Mouse (Mus musculus): Measurements from ENCODE around the gene Emc7. TPM values are rescaled to one million over a fixed set of nuclear protein-coding genes. Genes with fewer than 3 reads are reported as not detected.

Emc7 gene
- total and polyA plus RNA-seq, 2 experiments from 2014 or later, result 18.4 to 27.0 TPM

DNA sequence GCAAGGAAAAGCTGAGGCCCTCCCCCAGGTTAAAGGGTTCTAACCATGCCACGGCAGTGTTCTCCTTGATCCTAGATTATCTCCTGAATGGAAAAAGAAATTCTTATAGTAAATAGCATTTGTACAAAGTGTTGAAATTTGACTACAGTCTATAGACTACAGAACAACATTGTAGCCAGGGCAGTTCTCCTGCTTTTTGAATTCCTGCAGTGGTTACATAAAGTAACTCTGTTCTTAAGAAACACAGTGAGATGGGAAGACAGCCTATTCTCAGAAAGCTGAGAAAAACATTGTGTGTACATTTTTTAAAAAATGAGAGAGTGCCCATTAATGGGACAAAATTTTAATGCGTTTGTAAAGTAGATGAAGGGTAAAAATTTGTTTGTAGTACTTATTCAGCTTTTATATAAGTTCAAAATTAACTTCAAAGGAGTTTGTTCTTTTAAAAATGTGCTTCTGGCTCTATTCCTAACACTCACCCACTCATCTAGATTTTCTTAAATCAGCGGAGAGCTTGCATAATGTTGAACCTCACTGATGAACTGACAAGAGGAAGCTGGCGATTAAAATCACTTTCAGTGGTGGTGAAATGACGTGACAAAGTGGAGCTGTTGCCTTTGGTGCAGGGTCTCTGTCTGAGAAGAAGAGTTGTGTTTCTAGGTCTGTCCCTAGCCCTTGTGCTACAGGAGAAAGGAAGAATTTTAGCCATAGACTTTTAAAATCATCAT lies 20.4 kb downstream of the Emc7 start:
- no peak overlapping the region for H3K4me3 ChIP-seq (ENCODE audit: low read depth, low read length)
- H3K9me3 ChIP-seq (ENCODE audit: low read length), result no peaks in the 10 kb centered on the region
- DNase-seq, result no peak
- ATAC-seq, result no peak
- no peak overlapping the region for H3K4me2 ChIP-seq (ENCODE audit: low read depth)
- H3K27me3 ChIP-seq (ENCODE audit: insufficient read depth, low read length), result no peaks in the 10 kb centered on the region
- H3K4me1 ChIP-seq (ENCODE audit: insufficient read depth), result no peaks in the 10 kb centered on the region
- H3K27ac ChIP-seq (ENCODE audit: low read depth, low read length), result no peak overlapping the region
- 0 out of 2 replicates have a peak, but pooled peaks cover 3% of the 10 kb centered on the region for H3K36me3 ChIP-seq (ENCODE audit: insufficient read depth)
- no peak overlapping the region for H3K9ac ChIP-seq
- TF ChIP-seq CTCF (IDR thresholded peaks at IDR 0.05; ENCODE audit: low read depth), result no peak
- WGBS, result 75% methylated on average over 5 of the region's 5 CpGs

- WGBS, result 85% methylated on average over 6 of the region's 6 CpGs
- TF ChIP-seq CTCF (IDR thresholded peaks at IDR 0.05; ENCODE audit: low read depth), result no peak
- no peak for ATAC-seq
Observed at GRCm38 (mm10) chr2:112476554-112476953, 21.8 kb downstream of the Emc7 start.

GRCm38 (mm10) chr2:112480669-112481068 lies 25.9 kb downstream of the Emc7 start, which contains the start of gene Chrm5:
Chrm5 (minus strand) TSS chr2:112480769.
- Histone ChIP-seq H3K27me3 (ENCODE audit: insufficient read depth, low read length) (no peaks in the 10 kb centered on the region), H3K36me3 (ENCODE audit: insufficient read depth) (no peaks in the 10 kb centered on the region), H3K9me3 (ENCODE audit: low read length) (no peaks in the 10 kb centered on the region), H3K4me1 (ENCODE audit: insufficient read depth) (no peaks in the 10 kb centered on the region), H3K9ac (no peak within 1 kb of the TSS), H3K4me2 (ENCODE audit: low read depth) (no peak within 1 kb of the TSS), H3K4me3 (ENCODE audit: low read depth, low read length) (no peak within 1 kb of the TSS), H3K27ac (ENCODE audit: low read depth, low read length) (no peak within 1 kb of the TSS)
- ATAC-seq (no peak), DNase-seq (no peak)
- TF ChIP-seq CTCF (IDR thresholded peaks at IDR 0.05; ENCODE audit: low read depth), result no peak
- 92% methylated on average over 5 of the region's 5 CpGs for WGBS

More at GRCm38 (mm10) chr2:112476554-112476953, 21.8 kb downstream of the Emc7 start:
- Histone ChIP-seq H3K4me2 (ENCODE audit: low read depth) (no peak overlapping the region), H3K4me3 (ENCODE audit: low read depth, low read length) (no peak overlapping the region), H3K9ac (no peak overlapping the region), H3K36me3 (ENCODE audit: insufficient read depth) (no peaks in the 10 kb centered on the region), H3K9me3 (ENCODE audit: low read length) (no peaks in the 10 kb centered on the region), H3K27ac (ENCODE audit: low read depth, low read length) (no peak overlapping the region), H3K27me3 (ENCODE audit: insufficient read depth, low read length) (no peaks in the 10 kb centered on the region), H3K4me1 (ENCODE audit: insufficient read depth) (no peaks in the 10 kb centered on the region)
- no peak for DNase-seq

DNA sequence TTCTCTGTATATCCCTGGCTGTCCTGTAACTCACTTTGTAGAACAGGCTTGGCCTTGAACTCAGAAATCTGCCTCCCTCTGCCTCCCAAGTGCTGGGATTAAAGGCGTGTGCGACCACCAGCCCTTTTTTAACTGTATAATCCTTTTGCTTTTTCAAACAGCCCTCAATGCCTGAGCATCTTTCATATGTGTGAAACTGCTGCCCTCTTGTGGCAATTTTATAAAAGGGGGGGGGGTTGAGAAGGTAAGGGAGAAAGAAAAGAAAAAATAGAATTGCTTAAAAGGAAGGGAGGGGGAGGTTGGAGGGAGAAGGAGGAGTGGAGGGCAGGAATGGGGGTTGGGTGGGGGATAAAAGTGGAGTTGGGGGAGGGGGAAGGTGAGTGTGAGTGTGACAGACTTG lies 26.8 kb downstream of the Emc7 start:
- no peaks in the 10 kb centered on the region for H3K4me1 ChIP-seq (ENCODE audit: insufficient read depth)
- 2% methylated on average over 2 of the region's 2 CpGs for WGBS
- DNase-seq (peak; percentile 69), ATAC-seq (peak; percentile 82)
- no peak overlapping the region for H3K4me2 ChIP-seq (ENCODE audit: low read depth)
- H3K27ac ChIP-seq (ENCODE audit: low read depth, low read length), result no peak overlapping the region
- peak; percentile 63 for TF ChIP-seq CTCF (IDR thresholded peaks at IDR 0.05; ENCODE audit: low read depth)
- H3K27me3 ChIP-seq (ENCODE audit: insufficient read depth, low read length), result no peaks in the 10 kb centered on the region
- no peaks in the 10 kb centered on the region for H3K36me3 ChIP-seq (ENCODE audit: insufficient read depth)
- no peak overlapping the region for H3K9ac ChIP-seq
- no peak overlapping the region for H3K4me3 ChIP-seq (ENCODE audit: low read depth, low read length)
- no peaks in the 10 kb centered on the region for H3K9me3 ChIP-seq (ENCODE audit: low read length)

DNA sequence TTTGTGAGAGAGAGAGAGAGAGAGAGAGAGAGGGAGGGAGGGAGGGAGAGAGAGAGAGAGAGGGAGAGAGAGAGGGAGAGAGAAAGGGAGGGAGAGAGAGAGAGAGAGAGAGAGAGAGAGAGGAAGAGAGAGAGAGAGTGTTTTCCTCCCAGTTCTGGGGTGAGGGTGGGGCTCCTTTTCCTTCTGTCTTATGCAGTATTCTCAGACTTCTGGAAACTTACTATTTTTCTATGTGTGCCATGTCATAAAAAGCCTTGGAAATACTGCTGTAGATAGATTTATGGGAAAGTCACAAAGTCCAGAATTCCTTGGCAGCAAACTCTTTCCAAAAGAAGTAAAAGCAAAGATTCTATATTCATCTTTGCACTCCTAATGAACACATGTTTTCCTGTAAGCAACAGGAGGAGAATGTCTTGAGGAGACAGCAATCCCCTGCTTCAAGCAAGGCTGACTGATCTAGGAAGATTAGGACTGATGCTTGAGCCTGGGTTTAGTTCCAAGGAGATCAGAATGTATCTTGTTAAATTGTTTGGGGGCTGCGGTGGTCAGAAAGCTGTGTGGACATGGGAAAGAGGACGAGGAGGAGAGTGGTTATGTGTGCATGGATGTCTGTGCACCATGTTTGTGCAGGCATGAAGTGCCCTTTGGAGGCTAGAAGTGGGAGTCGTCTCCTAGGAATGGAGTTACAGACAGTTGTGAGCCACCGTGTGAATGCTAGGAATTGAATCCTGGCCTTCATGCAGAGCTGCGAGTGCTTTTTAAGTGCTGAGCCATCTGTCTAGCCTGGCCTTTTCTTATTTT lies 27.9 kb downstream of the Emc7 start:
- H3K36me3 ChIP-seq (ENCODE audit: insufficient read depth), result no peaks in the 10 kb centered on the region
- WGBS, result 59% methylated on average over 5 of the region's 5 CpGs
- H3K9me3 ChIP-seq (ENCODE audit: low read length), result no peaks in the 10 kb centered on the region
- no peak overlapping the region for H3K4me2 ChIP-seq (ENCODE audit: low read depth)
- H3K27me3 ChIP-seq (ENCODE audit: insufficient read depth, low read length), result no peaks in the 10 kb centered on the region
- DNase-seq (no peak), ATAC-seq (no peak)
- no peak overlapping the region for H3K27ac ChIP-seq (ENCODE audit: low read depth, low read length)
- no peak overlapping the region for H3K9ac ChIP-seq
- TF ChIP-seq CTCF (IDR thresholded peaks at IDR 0.05; ENCODE audit: low read depth), result no peak
- no peak overlapping the region for H3K4me3 ChIP-seq (ENCODE audit: low read depth, low read length)
- H3K4me1 ChIP-seq (ENCODE audit: insufficient read depth), result no peaks in the 10 kb centered on the region

GRCm38 (mm10) chr2:112483334-112483651 lies 28.5 kb downstream of the Emc7 start:
- no peaks in the 10 kb centered on the region for H3K4me1 ChIP-seq (ENCODE audit: insufficient read depth)
- ATAC-seq, result no peak

DNA sequence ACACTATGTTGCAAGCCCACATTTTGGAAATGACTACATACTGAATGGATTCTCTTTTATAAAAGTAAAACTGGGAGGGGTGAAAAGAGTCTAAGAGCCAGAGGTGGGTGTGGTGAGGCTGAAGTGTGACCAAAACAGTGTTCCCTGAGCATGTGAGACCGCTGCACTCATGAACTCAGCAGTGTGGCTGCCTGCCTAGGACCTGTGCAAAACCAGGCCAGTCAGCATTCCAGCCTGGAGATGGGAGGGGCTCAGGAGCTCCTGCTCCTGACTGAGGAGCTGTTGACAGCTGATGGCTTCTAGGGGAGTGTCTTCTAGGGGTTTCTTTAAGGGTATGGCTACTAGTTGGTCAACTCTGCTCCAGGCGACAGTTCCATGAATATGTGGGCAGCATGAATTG lies 30.1 kb downstream of the Emc7 start:
- no peak overlapping the region for H3K9ac ChIP-seq
- H3K27me3 ChIP-seq (ENCODE audit: insufficient read depth, low read length), result no peaks in the 10 kb centered on the region
- no peak overlapping the region for H3K4me3 ChIP-seq (ENCODE audit: low read depth, low read length)
- H3K4me1 ChIP-seq (ENCODE audit: insufficient read depth), result no peaks in the 10 kb centered on the region
- no peak overlapping the region for H3K27ac ChIP-seq (ENCODE audit: low read depth, low read length)
- ATAC-seq, result no peak
- H3K4me2 ChIP-seq (ENCODE audit: low read depth), result no peak overlapping the region
- H3K9me3 ChIP-seq (ENCODE audit: low read length), result no peaks in the 10 kb centered on the region
- TF ChIP-seq CTCF (IDR thresholded peaks at IDR 0.05; ENCODE audit: low read depth), result no peak
- H3K36me3 ChIP-seq (ENCODE audit: insufficient read depth), result no peaks in the 10 kb centered on the region
- no peak for DNase-seq
- 81% methylated on average over 2 of the region's 2 CpGs for WGBS

More at GRCm38 (mm10) chr2:112483334-112483651, 28.5 kb downstream of the Emc7 start:
- H3K27ac ChIP-seq (ENCODE audit: low read depth, low read length), result no peak overlapping the region
- TF ChIP-seq CTCF (IDR thresholded peaks at IDR 0.05; ENCODE audit: low read depth), result no peak
- H3K4me2 ChIP-seq (ENCODE audit: low read depth), result no peak overlapping the region
- no peak for DNase-seq
- no peak overlapping the region for H3K4me3 ChIP-seq (ENCODE audit: low read depth, low read length)
- H3K27me3 ChIP-seq (ENCODE audit: insufficient read depth, low read length), result no peaks in the 10 kb centered on the region
- WGBS, result 69% methylated on average over 2 of the region's 2 CpGs
- H3K9me3 ChIP-seq (ENCODE audit: low read length), result no peaks in the 10 kb centered on the region
- H3K36me3 ChIP-seq (ENCODE audit: insufficient read depth), result no peaks in the 10 kb centered on the region
- H3K9ac ChIP-seq, result no peak overlapping the region

All from forebrain, postnatal 0 days (tissue).